In genomic region chr9:110255407-110256019, GRCm38 (mm10) we compare ENCODE assay signal across 11 mouse cellular contexts. TPM values are rescaled to one million over a fixed set of nuclear protein-coding genes. Genes with fewer than 3 reads are reported as not detected.
DNase-seq lines count a peak whose midpoint lies in the region; ATAC-seq and TF ChIP-seq lines count a peak whose summit lies in the region.
"Had no signal": no experiment of that assay in that cellular context is flagged by ENCODE, and none has a peak within 500 bp of the region (broad histone marks: within the 10 kb centered on the region; RNA-seq: fewer than 3 reads in every experiment).

No protein-coding gene starts in this region.

- peak; percentile 44 for DNase-seq in adrenal gland, postnatal 14 days
- DNase-seq in adrenal gland, adult (ENCODE audit: inconsistent age in 2 of 2, low spot score in 1 of 2), result no peak
- DNase-seq in intestine, embryonic 14.5 days (ENCODE audit: low spot score), result no peak
- peak; percentile 71 for DNase-seq in midbrain, postnatal 0 days (ENCODE audit: low spot score)
- DNase-seq in ovary, postnatal 10 days (ENCODE audit: low spot score), result no peak
- no peak for DNase-seq in ovary, postnatal 36 days (ENCODE audit: low spot score)
- no peak for DNase-seq in kidney, postnatal 14 days
- DNase-seq: heart, postnatal 14 days; right cerebral cortex, postnatal 25 days had no signal

- WGBS in embryonic facial prominence, embryonic 12.5 days, result 72% methylated on average over 15 of the region's 15 CpGs
- 59% methylated on average over 15 of the region's 15 CpGs for WGBS in intestine, embryonic 14.5 days
- WGBS in midbrain, postnatal 0 days, result 35% methylated on average over 15 of the region's 15 CpGs

- no peaks in the 10 kb centered on the region for H3K36me3 ChIP-seq in embryonic facial prominence, embryonic 12.5 days
- H3K36me3 ChIP-seq in intestine, embryonic 14.5 days (ENCODE audit: control insufficient read depth, insufficient read depth, low read length), result no peaks in the 10 kb centered on the region
- peaks cover 30% of the 10 kb centered on the region for H3K36me3 ChIP-seq in midbrain, postnatal 0 days (ENCODE audit: insufficient read depth, low read length)
- H3K36me3 ChIP-seq: limb, embryonic 12.5 days had no signal

- no peak for TF ChIP-seq CTCF in midbrain, postnatal 0 days (IDR thresholded peaks at IDR 0.05)

- no peak overlapping the region for H3K4me3 ChIP-seq in embryonic facial prominence, embryonic 12.5 days
- no peak overlapping the region for H3K4me3 ChIP-seq in intestine, embryonic 14.5 days (ENCODE audit: low read depth, low read length)
- no peak overlapping the region for H3K4me3 ChIP-seq in midbrain, postnatal 0 days (ENCODE audit: low read depth, low read length)
- H3K4me3 ChIP-seq: limb, embryonic 12.5 days had no signal

- peak; percentile 81; the same call in 1 of the 2 replicates for ATAC-seq in embryonic facial prominence, embryonic 12.5 days (ENCODE audit: insufficient number of reproducible peaks, insufficient read depth, low FRiP score, low TSS enrichment)
- ATAC-seq in intestine, embryonic 14.5 days (replicated peaks; ENCODE audit: low FRiP score, low TSS enrichment, low read depth), result 0 out of 2 replicates have a peak, but pooled peaks have one; percentile 62
- ATAC-seq in midbrain, postnatal 0 days (ENCODE audit: low FRiP score), result peak; percentile 75; the same call in 1 of the 2 replicates

- H3K9me3 ChIP-seq in embryonic facial prominence, embryonic 12.5 days, result no peaks in the 10 kb centered on the region
- H3K9me3 ChIP-seq in intestine, embryonic 14.5 days (ENCODE audit: control insufficient read depth, low read length), result no peaks in the 10 kb centered on the region
- H3K9me3 ChIP-seq in midbrain, postnatal 0 days (ENCODE audit: low read length), result no peaks in the 10 kb centered on the region
- H3K9me3 ChIP-seq: limb, embryonic 12.5 days had no signal

- no peak overlapping the region for H3K27ac ChIP-seq in embryonic facial prominence, embryonic 12.5 days
- no peak overlapping the region for H3K27ac ChIP-seq in intestine, embryonic 14.5 days (ENCODE audit: low read depth)
- peak overlapping the region; percentile 26; the same call in 1 of the 2 replicates for H3K27ac ChIP-seq in midbrain, postnatal 0 days (ENCODE audit: low read depth, low read length)
- H3K27ac ChIP-seq: limb, embryonic 12.5 days had no signal

- no peaks in the 10 kb centered on the region for H3K27me3 ChIP-seq in embryonic facial prominence, embryonic 12.5 days
- no peaks in the 10 kb centered on the region for H3K27me3 ChIP-seq in intestine, embryonic 14.5 days (replicated peaks; ENCODE audit: control insufficient read depth, insufficient read depth, low read length)
- no peaks in the 10 kb centered on the region for H3K27me3 ChIP-seq in midbrain, postnatal 0 days (ENCODE audit: insufficient read depth, low read length)
- H3K27me3 ChIP-seq: limb, embryonic 12.5 days had no signal

- H3K4me2 ChIP-seq in embryonic facial prominence, embryonic 12.5 days (replicated peaks), result no peak overlapping the region
- H3K4me2 ChIP-seq in intestine, embryonic 14.5 days (ENCODE audit: low read length), result no peak overlapping the region
- H3K4me2 ChIP-seq in midbrain, postnatal 0 days (ENCODE audit: low read depth, low read length, poor library complexity, severe bottlenecking), result no peak overlapping the region
- H3K4me2 ChIP-seq: limb, embryonic 12.5 days had no signal

- H3K9ac ChIP-seq in embryonic facial prominence, embryonic 12.5 days, result no peak overlapping the region
- H3K9ac ChIP-seq in intestine, embryonic 14.5 days (ENCODE audit: low read length), result no peak overlapping the region
- H3K9ac ChIP-seq in midbrain, postnatal 0 days (replicated peaks; ENCODE audit: low read length, poor library complexity, severe bottlenecking), result no peak overlapping the region
- H3K9ac ChIP-seq: limb, embryonic 12.5 days had no signal

- H3K4me1 ChIP-seq in embryonic facial prominence, embryonic 12.5 days, result no peaks in the 10 kb centered on the region
- H3K4me1 ChIP-seq in intestine, embryonic 14.5 days (replicated peaks; ENCODE audit: control insufficient read depth, insufficient read depth, low read length), result no peaks in the 10 kb centered on the region
- H3K4me1 ChIP-seq in midbrain, postnatal 0 days (ENCODE audit: insufficient read depth, low read length), result 0 out of 2 replicates have a peak, but pooled peaks cover 3% of the 10 kb centered on the region
- H3K4me1 ChIP-seq: limb, embryonic 12.5 days had no signal

RNA-seq across cellular contexts. Expression of gene Cspg5, which starts 11.9 kb away (rescaled TPM):
- total RNA-seq in adrenal gland, postnatal 14 days (2021), result 14.2 and 17.2 TPM in 2 replicates
- 5.3 and 5.4 TPM in 2 replicates for polyA plus RNA-seq in embryonic facial prominence, embryonic 12.5 days (2016; fragmentation: Nextera tagmentation; extraction: Ambion mirVana)
- polyA plus RNA-seq in intestine, embryonic 14.5 days (2014; fragmentation: Nextera tagmentation; extraction: Ambion mirVana), result 2.6 and 3.5 TPM in 2 replicates
- total RNA-seq in midbrain, postnatal 0 days (2014; rRNA removed), result 456 and 504 TPM in 2 replicates
- 325 and 340 TPM in 2 replicates for polyA plus RNA-seq in midbrain, postnatal 0 days (2015; fragmentation: Nextera tagmentation; extraction: Ambion mirVana)

RNA-seq across cellular contexts. Expression of gene Elp6, which starts 49.5 kb away (rescaled TPM):
- 6.5 and 9.4 TPM in 2 replicates for total RNA-seq in adrenal gland, postnatal 14 days (2021)
- polyA plus RNA-seq in embryonic facial prominence, embryonic 12.5 days (2016; fragmentation: Nextera tagmentation; extraction: Ambion mirVana), result 34.3 and 38.7 TPM in 2 replicates
- 26.8 and 30.1 TPM in 2 replicates for polyA plus RNA-seq in intestine, embryonic 14.5 days (2014; fragmentation: Nextera tagmentation; extraction: Ambion mirVana)
- total RNA-seq in midbrain, postnatal 0 days (2014; rRNA removed), result 28.8 and 35.5 TPM in 2 replicates
- 30.5 and 34.8 TPM in 2 replicates for polyA plus RNA-seq in midbrain, postnatal 0 days (2015; fragmentation: Nextera tagmentation; extraction: Ambion mirVana)

Comparison
In these comparisons a context has a peak if more than half of its experiments do, and no peak if none do; other contexts are left out.
1. DNase-seq: peak in adrenal gland, postnatal 14 days (single experiment) and midbrain, postnatal 0 days (single experiment); none in adrenal gland, adult (0 of 2), intestine, embryonic 14.5 days (single experiment), ovary, postnatal 10 days (single experiment), ovary, postnatal 36 days (single experiment) and kidney, postnatal 14 days (single experiment).
2. RNA of gene Cspg5, which starts 11.9 kb away (polyA plus RNA-seq): 325 to 340 TPM in midbrain, postnatal 0 days; 5.3 to 5.4 TPM in embryonic facial prominence, embryonic 12.5 days and 2.6 to 3.5 TPM in intestine, embryonic 14.5 days; every median in the first group is over 10 times any median in the second.
3. Peak in every context shown above with its lines, with median percentiles within 50 percentile points of each other: ATAC-seq.